Mouse (Mus musculus) kidney, adult 2 months (tissue): ENCODE data around the gene Trmt44. TPM values are rescaled to one million over a fixed set of nuclear protein-coding genes. Genes with fewer than 3 reads are reported as not detected.

ENCODE experiments used
- DNase-seq: peaks from one replicate; pipeline ENCODE4 v3.0.0; 2021
- H3K27ac ChIP-seq: fragments of 200-500 bp; 2 replicates; pipeline ENCODE4 v1.5.1; 2012; ENCODE audit warnings: low read depth, low read length, control low read depth, inconsistent platforms; ENCODE audit not compliant: insufficient read depth
- H3K27me3 ChIP-seq: fragments of 200-500 bp; replicated peaks from 2 replicates; pipeline ENCODE4 v1.6.1; 2012; ENCODE audit warnings: mild to moderate bottlenecking, moderate library complexity, low read length, inconsistent platforms; ENCODE audit not compliant: control insufficient read depth, insufficient read depth
- H3K36me3 ChIP-seq: fragments of 200-500 bp; 2 replicates; pipeline ENCODE4 v1.6.1; 2012; ENCODE audit warnings: mild to moderate bottlenecking, moderate library complexity, low read length, inconsistent platforms; ENCODE audit not compliant: control insufficient read depth, insufficient read depth
- H3K4me1 ChIP-seq: fragments of 200-500 bp; 2 replicates; pipeline ENCODE4 v1.6.1; 2011; ENCODE audit warnings: low read length; ENCODE audit not compliant: control insufficient read depth, insufficient read depth
- H3K4me3 ChIP-seq: fragments of 200-500 bp; 2 replicates; pipeline ENCODE4 v1.5.1; 2011; ENCODE audit warnings: mild to moderate bottlenecking, low read depth, low read length, control low read depth; ENCODE audit not compliant: insufficient read depth
- CTCF ChIP-seq: fragments of 200-500 bp; conservative IDR thresholded peaks from 2 replicates; pipeline ENCODE4 v1.5.1; 2011; ENCODE audit warnings: low read depth, mild to moderate bottlenecking, control low read depth, low read length, moderate library complexity, mixed read lengths; ENCODE audit not compliant: insufficient read depth, insufficient read length
- POLR2A ChIP-seq: fragments of 200-500 bp; IDR thresholded peaks from one replicate; pipeline ENCODE4 v1.6.1; 2011; ENCODE audit warnings: low read depth, low read length, control low read depth
- WGBS: fragments of 180-500 bp; shearing (Covaris S2); methylation state at CpG from one replicate; pipeline ENCODE4 v1.1.7; 2018; 5-methylcytosine and 5-hydroxymethylcytosine counted together
- polyA plus RNA-seq: library from polyadenylated mRNA; depleted of rRNA; stranded (reverse); fragments of >200 nt; gene quantifications from 2 replicates; pipeline ENCODE4 v1.2.3, GENCODE M21; 2012

The Trmt44 gene
- polyA plus RNA-seq, 1 experiment = 4.4 TPM

DNA sequence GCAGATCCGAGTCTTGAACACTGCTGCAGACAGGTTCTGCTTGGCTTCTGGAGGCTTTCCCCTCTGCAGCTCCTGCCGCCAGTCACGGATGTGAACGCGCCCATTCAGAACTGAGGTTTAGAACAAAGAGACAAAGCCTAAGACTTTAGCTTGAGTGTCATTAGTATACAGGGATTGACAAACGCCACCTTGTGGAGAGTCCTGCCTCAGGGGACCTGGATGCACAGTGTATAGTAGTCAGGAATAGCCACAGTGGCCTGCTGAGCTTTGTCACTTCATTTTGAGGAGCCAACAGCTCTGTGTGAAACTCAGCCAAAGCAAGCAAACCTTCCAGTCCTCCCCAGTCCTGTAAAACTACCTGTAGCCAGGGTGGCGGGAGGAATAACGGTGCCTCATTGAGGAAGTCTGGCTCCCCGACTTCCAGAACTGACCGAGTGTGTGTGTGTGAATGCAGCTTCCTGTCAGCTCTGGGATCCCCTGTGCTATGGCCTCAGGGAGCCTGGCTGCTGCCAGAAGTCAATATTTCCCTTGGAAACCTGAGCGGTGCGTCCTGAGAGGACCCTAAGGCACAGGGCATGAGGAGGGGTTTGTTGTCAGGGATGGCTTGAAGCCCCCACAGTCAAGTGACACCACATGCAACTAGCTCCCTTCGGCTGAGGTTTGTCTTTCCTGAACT, 16.8 kb downstream of the Trmt44 start:
- DNase-seq = no peak
- TF ChIP-seq POLR2A (no peak), CTCF (peak; percentile 32; the same call in 1 of the 2 replicates)
- Histone ChIP-seq H3K36me3 (no peaks in the 10 kb centered on the region), H3K4me1 (no peaks in the 10 kb centered on the region; the same call in 1 of the 2 replicates), H3K27ac (no peak overlapping the region), H3K4me3 (no peak overlapping the region), H3K27me3 (no peaks in the 10 kb centered on the region)
- WGBS = 75% methylated on average over 13 of the region's 13 CpGs

DNA sequence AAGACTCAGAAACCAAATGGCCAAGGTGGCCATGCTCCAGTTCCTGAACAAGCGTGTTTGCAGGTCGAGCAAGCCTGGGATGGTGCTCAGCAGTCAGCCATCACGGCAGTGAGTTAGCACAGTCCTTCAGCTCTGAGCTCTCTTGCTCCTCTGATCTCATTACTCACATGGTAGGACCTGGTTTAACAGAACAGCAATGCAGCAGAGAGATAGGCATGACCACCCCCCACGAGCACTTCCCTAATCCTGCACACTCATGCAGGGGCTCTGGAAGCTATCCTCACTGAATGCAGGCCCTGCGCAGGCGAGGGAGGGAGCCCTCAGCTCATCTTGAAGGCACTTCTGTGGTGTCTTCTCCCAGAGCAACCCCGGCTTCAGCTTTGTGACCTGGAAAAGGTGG, 18.5 kb downstream of the Trmt44 start:
- Histone ChIP-seq H3K36me3 (no peaks in the 10 kb centered on the region), H3K27ac (no peak overlapping the region), H3K27me3 (no peaks in the 10 kb centered on the region), H3K4me3 (no peak overlapping the region), H3K4me1 (no peaks in the 10 kb centered on the region; the same call in 1 of the 2 replicates)
- WGBS = 92% methylated on average over 7 of the region's 7 CpGs
- TF ChIP-seq POLR2A = no peak
- TF ChIP-seq CTCF = no peak
- no peak for DNase-seq

DNA sequence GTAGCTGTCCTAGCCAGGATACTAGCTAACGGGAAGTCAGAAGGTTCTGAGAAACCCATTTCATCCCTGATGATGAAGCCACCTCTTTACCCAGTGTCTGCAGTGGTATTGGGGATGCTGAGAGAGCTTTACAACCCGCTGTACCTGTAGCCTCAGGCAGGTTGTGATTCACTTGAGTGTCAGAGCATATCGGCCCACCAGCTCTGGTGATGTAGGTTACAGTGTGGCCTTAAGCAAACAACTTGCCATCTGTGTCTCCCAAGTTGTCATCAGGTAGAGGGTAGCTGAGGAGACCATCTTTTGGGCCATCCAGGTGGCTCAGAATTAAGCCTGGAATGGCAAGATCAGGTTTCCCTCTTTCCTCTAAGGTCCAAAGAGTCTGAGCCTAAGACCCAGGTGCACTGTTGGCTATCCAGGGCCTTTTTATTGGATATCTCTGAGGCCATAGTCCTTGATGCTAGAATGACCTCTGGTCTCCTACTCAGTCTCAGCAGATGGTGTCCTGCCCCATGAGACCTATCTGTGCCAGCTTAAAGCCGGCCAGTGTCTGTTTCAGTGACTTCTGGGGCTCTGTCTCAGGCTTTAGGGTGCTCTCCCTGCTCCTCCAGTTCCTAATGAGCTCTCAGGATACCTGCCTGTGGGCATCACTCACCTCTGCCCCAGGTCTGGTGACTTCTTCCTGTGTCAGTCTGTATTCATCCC, 21.9 kb downstream of the Trmt44 start:
- Histone ChIP-seq H3K27ac (no peak overlapping the region), H3K4me1 (no peaks in the 10 kb centered on the region), H3K27me3 (no peaks in the 10 kb centered on the region), H3K4me3 (no peak overlapping the region), H3K36me3 (no peaks in the 10 kb centered on the region)
- no peak for DNase-seq
- 80% methylated on average over 4 of the region's 4 CpGs for WGBS
- TF ChIP-seq POLR2A = no peak
- no peak for TF ChIP-seq CTCF

DNA sequence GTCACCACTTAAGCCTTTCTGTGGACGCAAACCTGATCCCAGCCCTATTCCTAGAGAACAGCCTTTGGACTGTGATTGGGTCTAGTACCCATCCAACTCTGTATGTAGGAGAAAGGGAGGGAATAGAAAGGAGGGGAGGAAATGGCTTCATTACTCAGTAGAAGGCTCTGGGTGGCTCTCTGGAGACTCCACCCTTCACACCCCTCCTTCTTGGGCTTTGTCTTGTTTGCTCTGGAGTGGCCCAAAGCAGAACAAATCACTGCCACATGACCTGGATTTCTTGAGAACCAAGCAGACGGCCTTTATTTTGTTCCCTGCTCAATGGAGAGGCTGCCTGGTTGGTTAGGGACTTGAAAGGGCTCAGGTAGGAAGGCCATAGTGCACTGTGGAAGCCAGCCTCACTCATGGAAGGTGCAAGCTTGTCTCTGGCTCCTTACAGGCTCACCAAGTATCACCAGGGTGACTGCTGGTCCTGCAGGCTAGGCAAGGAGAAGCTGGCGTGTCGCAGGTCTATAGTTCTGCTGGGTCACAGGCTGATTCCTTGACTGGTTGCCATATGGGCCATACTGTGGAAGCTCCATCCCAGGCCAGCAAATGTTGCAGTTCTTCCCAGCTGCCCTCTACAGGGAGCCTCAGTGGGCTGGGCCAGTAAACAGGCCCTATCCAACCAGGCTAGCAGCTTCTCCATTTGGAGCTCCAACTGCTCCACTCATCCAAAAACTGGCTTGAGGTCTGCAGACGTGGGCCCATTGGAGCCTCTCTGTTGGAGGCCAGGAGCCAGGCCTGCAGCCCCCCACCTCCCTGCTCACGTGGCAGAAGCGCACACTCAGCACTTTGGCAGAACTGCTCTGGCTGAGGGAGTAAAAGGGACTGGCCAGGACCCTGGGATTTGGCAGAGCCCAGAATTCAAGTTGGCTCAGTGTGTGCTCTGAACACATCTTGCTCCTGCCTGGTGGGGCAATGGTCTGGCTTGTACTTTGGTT, 22.7 kb downstream of the Trmt44 start:
- Histone ChIP-seq H3K27me3 (no peaks in the 10 kb centered on the region), H3K4me1 (no peaks in the 10 kb centered on the region), H3K4me3 (no peak overlapping the region), H3K27ac (no peak overlapping the region), H3K36me3 (no peaks in the 10 kb centered on the region)
- 40% methylated on average over 7 of the region's 7 CpGs for WGBS
- TF ChIP-seq CTCF (no peak), POLR2A (no peak)
- DNase-seq = peak; percentile 28

DNA sequence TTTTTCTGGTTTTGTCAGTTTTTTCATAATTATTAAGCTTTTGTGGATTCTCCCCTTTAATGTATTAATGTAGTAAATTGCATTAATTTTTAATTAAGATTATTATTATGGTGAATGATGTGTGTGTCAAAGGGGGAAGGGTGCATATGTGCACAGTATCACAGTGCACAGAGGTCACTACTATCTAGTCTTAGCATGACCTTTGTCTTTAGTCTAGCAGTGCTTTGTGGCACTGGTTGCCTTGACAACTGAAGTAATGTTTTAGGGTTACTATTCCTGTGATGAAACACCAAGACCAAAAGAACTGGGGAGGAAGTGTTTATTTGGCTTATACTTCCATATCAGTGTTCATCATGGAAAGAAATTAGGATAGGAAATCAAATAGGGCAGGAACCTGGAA, 28.7 kb downstream of the Trmt44 start:
- Histone ChIP-seq H3K36me3 (no peaks in the 10 kb centered on the region), H3K4me3 (no peak overlapping the region), H3K27me3 (no peaks in the 10 kb centered on the region), H3K4me1 (no peaks in the 10 kb centered on the region), H3K27ac (no peak overlapping the region)
- no peak for TF ChIP-seq POLR2A
- TF ChIP-seq CTCF = no peak
- no peak for DNase-seq

DNA sequence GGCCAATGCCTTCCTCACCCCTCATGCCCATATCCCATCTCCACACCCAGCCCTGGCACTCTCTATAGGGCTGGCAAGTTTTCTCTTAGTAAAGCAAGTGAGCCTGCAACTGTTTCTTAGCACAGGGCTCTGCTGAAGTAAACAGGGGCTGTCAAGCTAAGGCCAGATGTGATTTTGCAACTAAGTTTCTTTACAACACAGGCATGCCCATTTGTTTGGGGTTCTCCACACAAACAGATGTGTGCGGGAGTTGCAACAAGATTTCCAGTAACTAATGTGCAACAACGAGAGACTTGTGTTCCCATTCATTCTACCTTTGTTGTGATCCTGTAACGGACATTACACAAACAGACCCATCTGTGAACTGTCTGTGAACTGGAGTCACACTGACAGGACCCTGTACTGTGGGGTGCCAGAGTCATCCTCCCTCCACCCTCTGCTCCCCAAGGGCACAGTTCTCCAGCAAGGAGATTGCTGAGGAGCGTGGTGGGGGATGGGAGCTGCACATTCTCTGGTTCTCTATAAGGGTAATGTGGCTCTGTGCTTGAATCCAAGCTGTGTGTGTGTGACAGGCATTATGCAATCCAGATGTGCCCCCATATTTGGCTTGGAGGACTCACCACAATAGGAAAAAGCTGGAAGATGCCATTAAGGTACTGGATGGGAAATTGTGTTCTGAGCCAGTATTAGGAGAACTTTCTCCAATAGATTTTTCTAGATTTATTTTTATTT, 33.6 kb downstream of the Trmt44 start:
- TF ChIP-seq CTCF = no peak
- TF ChIP-seq POLR2A = no peak
- no peak overlapping the region for H3K27ac ChIP-seq

More for the DNA sequence above, 33.6 kb downstream of the Trmt44 start:
- WGBS = 71% methylated on average over 4 of the region's 4 CpGs
- H3K27me3 ChIP-seq = no peaks in the 10 kb centered on the region
- H3K4me3 ChIP-seq = no peak overlapping the region
- H3K4me1 ChIP-seq = no peaks in the 10 kb centered on the region
- H3K36me3 ChIP-seq = no peaks in the 10 kb centered on the region
- DNase-seq = no peak
